Mouse (Mus musculus): Measurements from ENCODE around the gene Hltf.
"Not testable (repeated sequence)": the region's sequence is repeated elsewhere in the genome, so short reads cannot be mapped to it uniquely, and the experiment has no call there.

Hltf gene

DNA sequence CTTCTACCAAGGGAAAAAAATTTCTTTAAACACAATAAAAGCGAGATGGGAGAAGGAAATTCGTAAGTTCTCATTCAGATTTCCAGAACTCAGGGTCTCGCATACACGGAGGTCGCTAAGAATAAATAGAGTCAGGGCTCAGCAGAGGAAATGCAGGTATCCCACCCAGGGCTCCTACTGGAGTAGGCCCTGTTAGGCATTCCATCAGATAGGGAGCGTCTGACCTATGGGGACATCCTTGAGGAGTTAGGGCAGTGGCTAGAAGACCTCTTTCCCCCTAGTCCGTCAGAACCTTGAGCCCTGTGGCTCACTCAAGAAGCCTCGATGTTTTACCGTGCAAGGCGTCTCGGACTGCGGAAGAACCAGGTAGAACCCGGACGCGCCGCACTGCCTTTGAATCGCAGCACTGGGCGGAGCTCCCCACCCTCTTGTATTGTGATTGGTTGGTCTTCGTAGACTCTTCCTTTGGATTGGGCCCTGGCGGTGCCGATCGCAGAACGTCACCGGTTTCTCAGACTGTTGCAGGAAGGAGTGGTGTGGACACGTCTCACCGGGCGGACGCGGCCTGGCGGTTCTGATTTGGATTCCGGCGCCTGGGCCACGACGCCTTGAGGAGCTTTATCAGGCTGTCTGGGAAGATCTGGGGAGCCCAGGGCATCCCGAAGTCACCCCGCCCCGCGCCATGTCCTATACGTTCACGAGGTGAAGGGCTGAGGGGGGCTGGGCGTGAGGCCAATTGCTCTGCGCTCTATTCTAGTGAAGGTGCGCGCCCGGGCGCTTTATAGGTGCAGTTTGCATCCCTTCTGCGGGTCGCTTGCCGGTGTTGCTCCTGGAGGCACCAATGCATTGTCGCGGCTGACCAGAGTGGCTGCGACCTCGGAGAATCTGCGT is at the start of gene Hltf:
Hltf (plus strand) TSS at position 506 of the 891 bp plus-strand sequence.
- in situ Hi-C loops (cut with MboI, MseI), result no loop called here

- in situ Hi-C loops (cut with MboI, MseI), result no loop called here
These were observed 47.1 kb upstream of the Hltf start for GRCm38 (mm10) chr3:20010464-20010863.

DNA sequence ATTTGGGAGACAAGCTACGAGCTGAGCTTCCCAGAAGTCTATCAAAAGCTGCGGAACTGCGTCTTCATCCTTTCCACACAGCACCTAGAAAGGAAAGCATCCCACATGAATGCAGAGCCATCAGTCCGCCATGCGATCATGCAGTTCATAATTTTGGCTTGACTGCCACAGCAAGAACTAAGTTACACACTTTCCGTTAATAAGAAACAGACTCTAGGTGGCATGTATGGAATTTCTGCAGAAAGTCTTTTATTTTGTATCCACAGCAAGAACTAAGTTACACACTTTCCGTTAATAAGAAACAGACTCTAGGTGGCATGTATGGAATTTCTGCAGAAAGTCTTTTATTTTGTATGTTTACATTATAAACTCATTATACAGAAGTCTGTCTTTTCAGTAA is 46.7 kb upstream of the Hltf start:
- in situ Hi-C loops (cut with MboI, MseI), result not testable (repeated sequence)

DNA sequence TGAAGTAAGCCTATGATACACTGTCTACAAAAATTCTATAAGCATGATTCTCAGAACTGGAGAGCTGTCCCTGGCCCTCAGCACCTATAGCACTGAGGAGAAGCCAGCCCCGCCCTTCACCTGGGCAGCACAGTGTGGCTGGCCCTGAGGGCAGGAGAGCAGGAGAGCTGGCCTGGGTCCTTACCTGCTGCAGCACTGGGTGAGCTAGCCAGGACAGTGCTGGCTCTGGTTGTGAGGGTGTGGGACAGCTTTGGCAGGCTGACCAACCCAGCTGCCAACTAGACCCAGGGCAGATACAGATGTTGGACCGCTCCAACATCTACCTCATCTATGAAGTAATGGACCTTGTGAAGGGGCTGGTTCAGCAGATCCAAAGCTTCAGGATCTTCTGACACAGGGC is 43.2 kb upstream of the Hltf start:
- in situ Hi-C loops (cut with MboI, MseI), result no loop called here

- in situ Hi-C loops (cut with MboI, MseI), result no loop called here
These were observed 39.5 kb upstream of the Hltf start for GRCm38 (mm10) chr3:20018076-20018475.

GRCm38 (mm10) chr3:20023832-20024231 is 33.8 kb upstream of the Hltf start:
- in situ Hi-C loops (cut with MboI, MseI), result no loop called here

DNA sequence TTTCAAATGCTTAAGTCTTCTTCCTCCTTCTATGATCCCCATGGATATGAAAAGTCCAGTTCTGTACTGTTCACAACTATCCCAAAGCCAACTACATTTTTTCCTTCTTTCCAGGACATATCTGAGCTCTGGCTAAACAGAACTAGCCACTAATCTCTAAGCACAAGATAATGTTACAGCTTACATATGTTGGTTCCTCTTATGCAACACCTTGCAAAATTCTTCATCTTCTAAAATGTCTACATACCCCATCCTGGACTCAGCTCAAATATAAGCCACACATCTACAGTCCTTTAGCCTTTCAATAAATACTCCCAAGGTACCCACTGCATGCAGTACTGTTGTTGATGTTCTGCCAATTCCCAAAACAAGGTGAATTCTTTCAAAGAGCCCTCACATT is 31.1 kb upstream of the Hltf start:
- in situ Hi-C loops (cut with MboI, MseI), result no loop called here

GRCm38 (mm10) chr3:20026996-20027689 is 30.5 kb upstream of the Hltf start:
- in situ Hi-C loops (cut with MboI, MseI), result no loop called here

- in situ Hi-C loops (cut with MboI, MseI), result no loop called here
These were observed 29.8 kb upstream of the Hltf start for GRCm38 (mm10) chr3:20027788-20028187.

DNA sequence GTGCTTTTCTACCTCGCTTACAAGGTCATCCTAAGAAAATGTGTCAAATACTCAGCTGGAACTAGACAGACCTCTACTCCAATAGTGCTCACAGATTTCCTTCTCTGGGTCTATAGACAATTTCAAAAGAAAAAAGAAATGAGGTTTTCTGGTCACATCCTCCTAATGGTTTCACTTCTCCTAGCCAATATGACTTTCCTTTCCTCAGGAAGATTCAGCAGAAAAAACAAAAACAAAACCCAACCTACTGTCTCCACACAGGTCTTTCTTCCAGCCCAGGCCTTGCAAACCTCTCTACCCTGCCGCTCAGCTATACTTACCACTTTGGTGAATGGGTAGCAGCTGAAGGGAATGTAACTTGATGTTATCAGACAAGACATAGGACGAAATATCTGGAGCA is 29.0 kb upstream of the Hltf start:
- in situ Hi-C loops (cut with MboI, MseI), result no loop called here

DNA sequence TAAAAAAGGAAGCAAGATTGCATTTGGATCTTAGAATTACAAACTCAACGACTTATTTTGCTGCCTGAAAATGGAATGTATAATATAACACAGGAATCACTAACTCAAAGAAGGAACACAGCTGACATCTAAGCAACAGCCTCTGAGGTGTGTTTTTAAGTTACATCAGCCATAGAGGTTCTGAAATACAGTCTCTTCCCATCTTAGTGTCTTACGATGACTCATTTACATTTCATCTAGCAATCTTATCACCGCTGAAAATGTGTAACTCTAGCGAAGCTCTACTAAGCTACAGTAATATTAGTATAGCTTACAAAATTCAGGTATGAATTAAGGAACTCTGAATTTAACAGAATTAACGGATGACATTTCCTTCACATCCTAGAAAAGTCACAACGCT is 26.8 kb upstream of the Hltf start:
- in situ Hi-C loops (cut with MboI, MseI), result no loop called here

DNA sequence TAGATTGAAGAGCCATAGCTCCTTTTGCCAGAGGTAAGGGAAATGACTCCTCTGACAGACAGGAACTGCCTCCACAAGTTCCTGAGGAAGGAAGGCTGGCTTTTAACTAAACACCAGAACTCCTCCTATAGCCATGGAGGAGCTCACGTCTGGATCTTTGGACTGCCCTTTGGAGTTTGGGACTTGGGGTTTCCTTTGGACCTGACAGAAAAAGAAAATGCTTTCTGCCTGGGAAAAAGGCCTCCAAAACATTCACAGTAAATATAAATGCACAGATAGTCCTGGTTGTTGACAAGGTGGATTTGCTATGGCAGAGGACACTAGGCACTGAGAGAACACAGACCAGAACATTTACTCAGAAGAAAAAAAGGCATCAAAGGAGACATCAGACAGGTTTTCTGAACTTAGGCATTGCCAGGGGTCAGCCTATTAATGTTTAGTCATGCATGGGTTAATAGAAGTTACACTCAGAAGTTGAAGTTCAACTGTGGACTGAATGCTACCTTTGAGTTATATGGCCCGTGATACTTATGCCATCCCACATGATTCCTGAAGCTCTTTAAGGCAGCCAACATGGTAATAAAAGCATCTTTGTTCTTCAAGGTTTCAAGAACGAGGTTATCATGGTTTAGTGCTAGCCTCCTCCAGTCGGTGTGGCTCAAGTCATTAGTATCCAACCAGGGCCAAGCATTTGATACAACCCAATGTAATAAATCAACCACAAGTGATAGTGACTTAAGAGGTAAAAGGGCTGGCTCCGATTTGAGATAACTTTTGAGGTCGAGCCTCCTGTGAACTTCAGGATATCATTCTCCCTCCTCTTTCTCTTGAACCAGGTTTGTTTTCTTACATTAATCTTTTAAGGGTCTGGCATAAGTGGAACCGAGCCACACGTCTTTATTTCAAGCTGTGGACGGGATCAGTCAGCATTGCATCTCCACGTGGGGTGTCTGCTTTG is 23.6 kb upstream of the Hltf start:
- in situ Hi-C loops (cut with MboI, MseI), result no loop called here

DNA sequence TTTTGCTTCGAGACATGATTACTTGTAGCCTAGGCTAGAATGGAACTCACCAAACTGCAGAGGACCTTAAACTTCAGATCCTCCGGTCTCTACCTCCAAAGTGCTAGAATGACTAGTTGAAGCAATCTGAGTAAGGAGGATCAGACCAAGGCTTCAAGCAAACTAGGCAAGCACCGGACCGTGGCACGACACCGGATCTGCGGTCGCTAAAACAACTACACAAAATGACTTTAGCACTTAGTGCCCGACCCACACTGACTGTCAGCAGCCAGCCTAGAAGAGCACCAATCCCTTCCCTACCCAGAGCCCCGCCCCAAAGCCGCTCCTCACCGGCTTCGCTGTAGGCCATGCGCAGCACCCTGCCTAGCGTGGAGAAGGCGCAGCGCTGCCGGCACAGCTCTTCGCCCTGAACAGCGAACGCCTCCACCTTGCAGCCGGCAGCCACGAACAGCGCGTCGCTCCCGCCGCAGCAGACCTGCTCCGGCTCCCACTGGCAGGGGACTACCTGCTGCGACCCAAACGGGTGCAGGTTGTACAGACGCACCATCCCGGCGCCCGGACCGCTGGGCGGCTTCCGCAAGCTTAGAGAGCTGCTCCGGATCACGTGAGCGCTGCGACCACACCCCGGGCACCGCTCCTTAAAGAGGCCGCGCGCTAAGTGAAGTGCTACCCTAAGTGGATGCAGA is 22.7 kb upstream of the Hltf start, which contains the start of gene Hps3:
Hps3 (minus strand) TSS at position 597 of the 686 bp plus-strand sequence.
- in situ Hi-C loops (cut with MboI, MseI), result no loop called here

GRCm38 (mm10) chr3:20036069-20036468 is 21.5 kb upstream of the Hltf start:
- in situ Hi-C loops (cut with MboI, MseI), result no loop called here

GRCm38 (mm10) chr3:20041461-20041860 is 16.1 kb upstream of the Hltf start:
- in situ Hi-C loops (cut with MboI, MseI), result not testable (repeated sequence)

DNA sequence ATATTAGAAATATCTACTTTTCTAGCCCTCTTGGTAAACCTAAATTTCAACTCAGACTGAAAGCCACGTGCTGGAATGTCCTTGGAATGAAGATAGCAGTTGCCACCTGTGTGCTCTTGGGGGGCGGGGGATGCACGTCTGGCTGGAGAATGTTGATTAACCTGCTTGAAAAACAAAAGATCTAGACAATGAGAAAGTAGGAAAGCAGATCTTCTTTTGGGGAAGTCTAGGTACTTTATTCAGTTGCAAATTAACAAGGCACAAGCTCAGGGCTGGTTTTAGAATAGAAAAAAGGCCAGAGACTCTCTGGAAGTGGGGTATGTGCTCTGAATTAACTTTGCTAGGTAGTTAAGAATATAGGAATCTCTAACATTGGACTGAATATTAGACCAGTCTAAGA is 12.9 kb upstream of the Hltf start:
- in situ Hi-C loops (cut with MboI, MseI), result not testable (repeated sequence)

GRCm38 (mm10) chr3:20058197-20058541 is 558 bp downstream of the Hltf start:
- in situ Hi-C loops (cut with MboI, MseI), result no loop called here

GRCm38 (mm10) chr3:20076145-20077053 is 18.8 kb downstream of the Hltf start:
- in situ Hi-C loops (cut with MboI, MseI), result no loop called here

DNA sequence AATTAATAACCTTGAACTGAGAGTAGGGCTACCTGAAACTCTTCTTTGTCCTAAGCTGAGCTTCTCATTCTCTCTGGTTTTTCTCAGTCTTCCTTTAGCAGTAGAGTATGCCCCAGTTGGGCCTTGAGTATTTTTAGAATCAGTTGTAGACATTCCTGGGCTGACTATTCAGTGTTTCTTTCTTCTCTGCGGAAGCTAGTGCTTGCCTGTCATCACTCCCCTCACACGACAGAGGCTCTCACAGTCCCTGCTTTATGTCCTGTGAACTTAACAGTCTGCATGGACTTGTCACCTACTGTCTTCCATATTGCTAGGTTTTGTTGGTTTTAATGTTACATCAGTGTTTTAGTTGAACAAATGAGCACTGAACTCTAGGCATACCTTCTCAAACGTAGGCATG is 24.6 kb downstream of the Hltf start:
- in situ Hi-C loops (cut with MboI, MseI), result no loop called here

- in situ Hi-C loops (cut with MboI, MseI), result no loop called here
These were observed 46.2 kb downstream of the Hltf start for GRCm38 (mm10) chr3:20103830-20104229.
